Mouse (Mus musculus): Measurements from ENCODE around the gene Ttc19.

Ttc19 gene

GRCm38 (mm10) chr11:62280675-62281600 is at the start of gene Ttc19, which contains the start of gene Zswim7:
Ttc19 (plus strand) TSS chr11:62281473.
Zswim7 (minus strand) TSS chr11:62281375.
- DNase-seq (ENCODE audit: extremely low spot score, low spot score): peak; percentile 95

- DNase-seq (ENCODE audit: extremely low spot score, low spot score): no peak
Observed at GRCm38 (mm10) chr11:62240631-62241261, 40.5 kb upstream of the Ttc19 start.

GRCm38 (mm10) chr11:62243871-62244270 is 37.4 kb upstream of the Ttc19 start:
- DNase-seq (ENCODE audit: extremely low spot score, low spot score): no peak

GRCm38 (mm10) chr11:62244471-62244870 is 36.8 kb upstream of the Ttc19 start:
- no peak for DNase-seq (ENCODE audit: extremely low spot score, low spot score)

GRCm38 (mm10) chr11:62247759-62248400 is 33.4 kb upstream of the Ttc19 start:
- no peak for DNase-seq (ENCODE audit: extremely low spot score, low spot score)

- DNase-seq (ENCODE audit: extremely low spot score, low spot score): peak; percentile 92
Observed at GRCm38 (mm10) chr11:62248401-62249244, 32.6 kb upstream of the Ttc19 start, which contains the start of gene Adora2b. Adora2b (plus strand) TSS chr11:62248984.

- DNase-seq (ENCODE audit: extremely low spot score, low spot score): no peak
Observed at GRCm38 (mm10) chr11:62249266-62250037, 31.8 kb upstream of the Ttc19 start.

GRCm38 (mm10) chr11:62251047-62251446 is 30.2 kb upstream of the Ttc19 start:
- peak; percentile 29 for DNase-seq (ENCODE audit: extremely low spot score, low spot score)

- DNase-seq (ENCODE audit: extremely low spot score, low spot score): no peak
Observed at GRCm38 (mm10) chr11:62253380-62253779, 27.9 kb upstream of the Ttc19 start.

- DNase-seq (ENCODE audit: extremely low spot score, low spot score): no peak
Observed at GRCm38 (mm10) chr11:62259214-62259613, 22.1 kb upstream of the Ttc19 start.

- no peak for DNase-seq (ENCODE audit: extremely low spot score, low spot score)
Observed at GRCm38 (mm10) chr11:62263599-62263998, 17.7 kb upstream of the Ttc19 start.

- no peak for DNase-seq (ENCODE audit: extremely low spot score, low spot score)
Observed at GRCm38 (mm10) chr11:62264018-62264417, 17.3 kb upstream of the Ttc19 start.

GRCm38 (mm10) chr11:62265642-62266041 is 15.6 kb upstream of the Ttc19 start:
- no peak for DNase-seq (ENCODE audit: extremely low spot score, low spot score)

- DNase-seq (ENCODE audit: extremely low spot score, low spot score): no peak
Observed at GRCm38 (mm10) chr11:62266466-62267214, 14.6 kb upstream of the Ttc19 start.

- no peak for DNase-seq (ENCODE audit: extremely low spot score, low spot score)
Observed at GRCm38 (mm10) chr11:62268381-62268780, 12.9 kb upstream of the Ttc19 start.

- DNase-seq (ENCODE audit: extremely low spot score, low spot score): no peak
Observed at GRCm38 (mm10) chr11:62269097-62269496, 12.2 kb upstream of the Ttc19 start.

- no peak for DNase-seq (ENCODE audit: extremely low spot score, low spot score)
Observed at GRCm38 (mm10) chr11:62270851-62271250, 10.4 kb upstream of the Ttc19 start.

GRCm38 (mm10) chr11:62277086-62277485 is 4.2 kb upstream of the Ttc19 start:
- no peak for DNase-seq (ENCODE audit: extremely low spot score, low spot score)

GRCm38 (mm10) chr11:62278027-62278426 is 3.2 kb upstream of the Ttc19 start:
- DNase-seq (ENCODE audit: extremely low spot score, low spot score): peak; percentile 77

Data from neural tube, embryonic 10.5 days (tissue).